Mouse (Mus musculus) frontal cortex, postnatal 25 days (tissue): ENCODE measurements around the gene Trpm3.

Source experiments
- DNase-seq, 2 experiments: peaks; one replicate each; pipeline ENCODE4 v3.0.0; 2022; ENCODE audit warnings: low spot score in 2 of 2

Gene Trpm3

GRCm38 (mm10) chr19:23035786-23036185 lies 896.9 kb downstream of the Trpm3 start:
- DNase-seq = no peak

GRCm38 (mm10) chr19:23036782-23037477 lies 898.1 kb downstream of the Trpm3 start:
- DNase-seq = no peak

GRCm38 (mm10) chr19:23037499-23037898 lies 898.7 kb downstream of the Trpm3 start:
- DNase-seq = no peak

- DNase-seq = no peak
These were observed 899.5 kb downstream of the Trpm3 start for GRCm38 (mm10) chr19:23038321-23038720.

GRCm38 (mm10) chr19:23041483-23042167 lies 902.8 kb downstream of the Trpm3 start:
- no peak for DNase-seq

- DNase-seq = no peak
These were observed 903.4 kb downstream of the Trpm3 start for GRCm38 (mm10) chr19:23042168-23042733.

GRCm38 (mm10) chr19:23043699-23044098 lies 904.9 kb downstream of the Trpm3 start:
- DNase-seq = no peak
